Mouse (Mus musculus) lung, postnatal 0 days (tissue): ENCODE data around the gene Gltpd2.

Experiments
- CTCF ChIP-seq: IDR thresholded peaks from 2 replicates; pipeline ENCODE4 v1.5.1; 2016; ENCODE audit warnings: antibody characterized with exemption, mild to moderate bottlenecking
- EP300 ChIP-seq: IDR thresholded peaks from 2 replicates; pipeline ENCODE4 v1.6.1; 2016; ENCODE audit warnings: antibody characterized with exemption, mild to moderate bottlenecking, control low read depth

GRCm38 (mm10) chr11:70541415-70541814 lies 22.4 kb downstream of the Gltpd2 start:
- TF ChIP-seq CTCF (no peak), EP300 (no peak)
